Mouse (Mus musculus) megakaryocyte-erythroid progenitor cell, adult 5-6 weeks (primary cell): ENCODE measurements around the gene Tmem14a. TPM values are rescaled to one million over a fixed set of nuclear protein-coding genes. Genes with fewer than 3 reads are reported as not detected.
"Not testable (repeated sequence)": the region's sequence is repeated elsewhere in the genome, so short reads cannot be mapped to it uniquely, and the experiment has no call there.

Source experiments
- ATAC-seq: replicated peaks from 2 replicates; pipeline ENCODE4 v1.8.0; 2016; ENCODE audit warnings: mild to moderate bottlenecking, inconsistent platforms; ENCODE audit not compliant: severe bottlenecking, poor library complexity, low FRiP score, low TSS enrichment
- total RNA-seq, 2 experiments: library from RNA; stranded (forward) in 1 of 2; stranded (reverse) in 1 of 2; fragments of 200-1000, 215-1000 nt in 1 of 2; fragments of >200 nt in 1 of 2; fragmentation: Nextera tagmentation in 1 of 2; gene quantifications; 2 replicates each; pipeline ENCODE4 v1.2.3; 2014 to 2017

Gene Tmem14a
- total RNA-seq, 2 experiments from 2014 or later = 0.85 to 2.4 TPM

DNA sequence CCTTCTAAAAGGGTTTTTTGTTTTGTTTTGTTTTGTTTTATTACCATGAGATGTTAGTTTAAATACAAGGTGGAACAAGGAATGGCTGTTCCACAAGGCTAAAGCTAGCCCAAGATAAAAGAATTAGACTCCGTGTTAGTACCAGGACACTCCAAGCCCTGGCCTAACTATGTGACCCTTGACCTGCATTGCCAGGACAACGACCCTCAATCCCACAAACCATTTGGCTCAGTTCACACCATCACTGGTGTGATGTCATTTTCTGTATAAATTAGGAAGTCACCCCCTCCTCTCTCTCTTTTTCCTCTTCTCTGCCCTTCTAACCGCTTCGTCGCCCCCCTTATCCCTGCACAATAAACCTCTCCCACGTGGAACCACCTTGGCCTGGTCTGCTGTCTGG lies 33.3 kb downstream of the Tmem14a start:
- no peak for ATAC-seq

DNA sequence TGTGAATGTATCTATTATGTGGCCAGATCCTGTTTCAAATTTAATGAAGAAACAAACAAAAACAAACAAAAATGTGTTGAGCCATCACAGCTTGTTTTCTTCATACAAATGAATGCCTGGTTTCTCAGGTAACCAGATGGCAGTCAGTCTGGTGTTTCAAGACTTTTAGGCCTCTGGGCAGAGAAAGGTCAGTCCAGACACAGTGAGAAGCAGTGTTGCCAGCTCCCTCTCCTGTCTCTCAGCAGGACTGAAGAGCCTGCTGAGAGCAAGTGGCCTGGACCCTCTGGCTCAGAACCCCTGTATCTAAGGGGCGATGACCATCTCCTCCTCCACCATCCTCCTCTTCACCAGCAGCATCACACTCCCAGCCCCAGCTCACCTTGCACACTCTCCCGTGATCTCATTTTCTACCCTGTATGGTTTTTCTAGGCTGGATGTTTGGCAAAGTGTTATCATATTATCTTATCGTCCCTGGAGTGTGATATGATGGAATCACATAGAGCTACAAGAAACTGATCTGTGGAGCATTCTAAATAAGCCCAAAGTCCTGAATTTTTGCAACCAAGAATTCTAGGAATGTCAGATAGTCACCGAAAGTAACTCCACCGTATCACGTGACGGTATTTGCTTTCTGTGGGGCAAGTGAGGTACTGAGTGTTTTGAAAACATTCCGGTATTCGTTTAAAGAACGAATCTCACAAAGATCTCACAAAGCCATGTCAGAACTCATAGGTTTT lies 34.4 kb downstream of the Tmem14a start:
- ATAC-seq = no peak

DNA sequence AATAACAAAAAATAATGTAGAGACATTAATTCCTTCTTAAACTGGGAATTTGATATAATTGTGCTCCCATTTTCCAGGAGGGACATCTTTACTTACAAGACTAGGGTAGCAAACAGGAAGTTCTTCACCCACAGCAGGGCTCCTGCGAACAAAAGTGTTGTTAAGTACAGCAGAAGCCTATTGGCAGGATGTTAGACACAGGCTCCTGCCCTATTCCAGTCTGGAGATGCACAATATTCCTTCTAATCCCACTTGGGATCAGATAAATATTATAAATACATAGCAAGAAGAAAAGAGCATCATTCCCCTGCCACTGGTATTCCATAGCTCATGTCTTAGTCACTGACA lies 34.9 kb downstream of the Tmem14a start:
- no peak for ATAC-seq

DNA sequence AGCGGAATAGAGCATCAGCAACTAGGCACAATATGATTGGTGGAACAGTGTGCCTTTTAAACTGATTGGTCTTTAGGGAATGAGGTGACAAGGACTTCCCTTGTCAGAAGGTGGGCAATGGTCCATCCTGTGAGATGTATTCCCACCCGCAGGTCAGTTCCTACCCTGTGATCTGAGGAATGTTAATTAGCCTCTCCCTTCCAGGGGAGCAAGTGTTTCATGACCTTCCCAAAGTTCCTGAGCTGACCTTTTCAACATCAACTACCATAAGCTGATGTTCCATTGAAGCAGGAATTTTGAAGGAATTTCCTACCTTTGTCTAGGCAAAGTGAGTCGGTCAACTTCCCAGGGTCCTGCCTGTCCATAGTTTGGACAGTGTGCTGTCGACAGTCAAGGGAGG lies 35.5 kb downstream of the Tmem14a start:
- ATAC-seq = no peak

DNA sequence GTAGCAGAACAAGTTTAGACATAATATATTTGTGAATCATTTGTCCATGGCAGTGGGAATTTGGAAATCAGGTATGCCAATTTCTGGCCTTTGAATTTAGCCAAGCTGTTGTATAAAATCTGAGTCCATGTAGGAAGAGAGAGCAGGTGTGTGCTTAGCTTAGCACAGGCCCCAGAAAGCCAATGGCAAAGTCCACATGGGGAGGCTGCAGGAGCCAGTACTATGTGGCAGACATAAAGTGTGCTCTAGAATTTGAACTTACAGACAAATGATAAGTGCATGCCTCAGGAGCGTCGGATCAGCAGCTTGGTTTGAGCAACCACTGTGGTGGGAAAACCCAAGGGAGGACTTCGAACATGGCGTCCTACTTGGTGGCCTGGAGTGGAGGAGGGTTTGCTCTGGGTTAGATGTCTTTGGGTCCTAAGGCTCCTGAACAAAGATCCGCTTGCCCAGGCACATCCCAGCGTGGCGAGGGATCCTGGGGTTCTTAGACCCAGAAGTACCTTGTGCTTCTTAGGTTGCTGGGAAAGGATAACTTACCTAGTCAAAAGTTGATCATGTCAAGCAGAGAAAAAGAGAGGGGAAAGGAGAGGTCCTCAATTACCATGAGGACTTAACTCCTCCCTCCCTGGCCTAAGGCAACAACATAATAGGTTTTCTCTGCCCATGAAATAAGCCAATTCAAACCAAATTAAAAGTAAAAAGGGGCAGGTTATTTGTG lies 37.4 kb downstream of the Tmem14a start:
- ATAC-seq = no peak

DNA sequence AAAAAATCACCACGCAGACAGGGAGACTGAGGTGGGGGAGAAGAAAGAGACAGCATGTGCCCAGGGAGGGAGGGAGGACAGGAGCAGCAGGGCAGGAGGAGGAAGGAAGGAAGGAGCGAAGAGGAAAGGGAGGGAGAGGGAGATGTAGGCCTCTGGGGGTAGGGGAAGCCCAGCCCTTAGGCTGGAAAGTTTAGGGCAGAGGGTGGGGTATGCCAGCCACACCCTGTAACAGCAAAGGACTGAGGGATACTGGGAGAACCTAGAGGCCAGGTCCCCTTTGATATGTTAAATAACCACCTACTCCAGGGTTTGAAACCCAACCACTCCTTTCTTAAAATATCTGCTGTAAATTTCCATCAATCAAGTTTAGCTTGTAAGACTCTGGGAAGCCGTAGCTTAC lies 38.0 kb downstream of the Tmem14a start:
- ATAC-seq = no peak

DNA sequence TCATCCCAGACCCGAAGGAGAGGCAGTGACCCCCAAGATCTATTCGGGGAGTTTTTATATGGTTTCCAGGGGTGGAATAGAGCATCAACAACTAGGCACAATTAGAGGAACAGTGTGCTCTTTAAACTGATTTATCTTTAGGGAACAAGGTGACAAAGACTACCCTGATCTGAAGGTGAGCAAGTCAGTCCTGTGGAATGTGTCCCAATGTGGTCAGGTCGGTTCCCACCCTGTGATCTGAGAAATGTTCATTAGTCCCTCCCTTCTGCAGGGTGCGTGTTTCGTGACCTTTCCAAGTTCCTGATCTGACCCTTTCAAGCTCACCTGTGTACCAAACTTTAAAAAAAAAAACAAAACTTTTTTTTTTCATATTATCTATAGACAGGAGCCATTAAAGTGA lies 38.5 kb downstream of the Tmem14a start:
- no peak for ATAC-seq

DNA sequence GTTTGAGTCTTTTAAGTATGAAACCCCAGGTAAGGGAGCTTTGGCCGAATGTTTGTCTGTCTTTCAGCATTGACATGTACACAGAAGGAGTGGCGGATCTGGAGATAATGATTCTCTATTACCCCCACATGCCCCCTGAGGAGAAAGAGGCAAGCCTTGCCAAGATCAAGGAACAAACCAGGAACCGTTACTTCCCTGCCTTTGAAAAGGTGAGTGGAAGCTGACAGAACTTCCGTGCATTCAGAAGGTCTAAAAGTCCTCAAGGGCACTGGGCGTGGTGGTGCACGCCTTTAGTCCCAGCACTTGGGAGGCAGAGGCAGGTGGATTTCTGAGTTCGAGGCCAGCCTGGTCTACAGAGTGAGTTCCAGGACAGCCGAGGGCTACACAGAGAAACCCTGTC lies 41.6 kb downstream of the Tmem14a start:
- ATAC-seq = not testable (repeated sequence)

DNA sequence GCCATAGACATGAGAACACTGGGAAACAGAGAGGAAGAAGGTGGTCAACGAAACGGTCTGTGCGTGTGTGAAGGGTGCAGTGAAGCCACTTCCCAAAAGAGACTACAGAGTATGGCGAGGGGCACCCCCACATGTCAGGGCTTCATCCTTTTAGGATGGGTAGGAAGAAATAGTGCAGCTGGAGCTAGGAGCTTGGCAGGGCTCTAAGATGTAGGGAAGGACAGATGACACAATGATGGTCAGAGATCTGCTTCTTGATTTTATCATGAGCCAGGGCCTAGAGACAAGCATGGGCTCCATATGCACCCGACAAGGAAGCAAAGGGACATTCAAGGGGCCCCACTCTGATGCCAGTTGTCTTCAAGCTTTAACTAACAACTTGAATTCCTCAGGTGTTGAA lies 44.0 kb downstream of the Tmem14a start:
- ATAC-seq = no peak

DNA sequence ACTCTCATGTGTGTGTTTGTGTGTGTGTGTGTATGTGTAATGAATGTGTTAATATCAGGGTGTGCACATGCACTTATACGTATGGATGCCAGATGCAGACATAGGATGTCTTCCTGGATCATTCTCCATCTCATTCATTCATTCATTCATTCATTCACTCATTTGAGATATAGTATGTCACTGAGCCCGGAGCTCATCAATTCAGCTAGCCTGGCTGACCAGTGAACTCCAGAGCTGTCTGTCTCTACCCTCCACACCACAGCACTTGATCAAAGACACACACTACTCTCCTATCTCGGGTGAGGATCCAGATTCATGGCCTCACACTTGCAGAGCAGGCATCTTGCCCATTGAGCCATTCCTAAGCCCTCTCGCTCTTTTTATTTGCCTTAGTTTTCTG lies 45.6 kb downstream of the Tmem14a start:
- ATAC-seq = no peak

DNA sequence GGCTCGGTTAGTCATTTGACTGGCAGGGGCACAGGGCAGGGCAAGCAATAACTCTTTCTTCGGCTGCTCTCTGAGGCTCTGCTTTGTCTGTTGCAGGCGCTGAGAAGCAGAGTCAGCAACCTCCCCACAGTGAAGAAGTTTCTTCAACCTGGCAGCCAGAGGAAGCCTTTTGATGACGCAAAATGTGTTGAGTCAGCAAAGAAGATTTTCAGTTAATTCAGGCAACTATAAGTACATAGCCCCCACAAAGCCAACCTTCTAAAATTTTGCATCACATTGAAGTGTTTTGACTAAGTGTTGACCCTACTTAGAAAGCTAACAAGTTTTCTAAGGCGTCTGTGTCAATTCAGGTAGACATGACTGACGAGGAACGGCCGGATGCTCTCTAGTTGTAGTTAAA lies 46.4 kb downstream of the Tmem14a start:
- ATAC-seq = no peak

DNA sequence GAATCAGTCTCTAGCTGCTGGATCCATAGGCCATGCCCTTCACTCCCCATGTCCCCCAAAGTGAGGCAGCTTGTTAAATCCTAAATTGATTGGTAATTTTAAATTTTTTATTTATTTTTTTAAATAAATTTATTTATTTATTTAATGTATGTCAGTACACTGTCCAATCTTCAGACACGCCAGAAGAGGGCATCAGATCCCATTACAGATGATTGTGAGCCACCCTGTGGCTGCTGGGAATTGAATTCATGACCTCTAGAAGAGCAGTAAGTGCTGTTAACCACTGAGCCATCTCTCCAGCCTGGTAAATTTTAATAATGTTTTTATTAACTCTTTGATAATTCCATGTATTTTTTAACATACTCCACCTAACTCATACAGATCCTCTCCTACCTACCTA lies 48.4 kb downstream of the Tmem14a start:
- no peak for ATAC-seq

DNA sequence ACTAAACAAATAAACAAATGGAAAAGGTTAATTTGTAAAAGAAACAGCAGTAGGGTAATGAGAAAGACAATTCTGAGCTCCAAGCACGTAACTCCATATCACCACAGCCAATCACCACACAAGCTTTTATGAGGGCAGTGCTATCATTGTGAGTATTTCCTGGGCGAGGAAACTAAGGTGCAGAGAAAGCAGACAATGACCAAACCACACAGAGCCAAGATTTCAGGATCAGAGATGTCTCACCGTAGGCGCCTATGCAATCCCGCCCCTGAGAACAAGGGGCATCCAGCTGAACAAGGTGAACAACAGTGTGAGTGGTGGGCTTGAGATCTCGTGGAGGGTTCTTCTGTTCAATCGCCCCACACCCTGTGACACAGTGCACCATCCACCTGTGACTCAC lies 49.1 kb downstream of the Tmem14a start:
- not testable (repeated sequence) for ATAC-seq

DNA sequence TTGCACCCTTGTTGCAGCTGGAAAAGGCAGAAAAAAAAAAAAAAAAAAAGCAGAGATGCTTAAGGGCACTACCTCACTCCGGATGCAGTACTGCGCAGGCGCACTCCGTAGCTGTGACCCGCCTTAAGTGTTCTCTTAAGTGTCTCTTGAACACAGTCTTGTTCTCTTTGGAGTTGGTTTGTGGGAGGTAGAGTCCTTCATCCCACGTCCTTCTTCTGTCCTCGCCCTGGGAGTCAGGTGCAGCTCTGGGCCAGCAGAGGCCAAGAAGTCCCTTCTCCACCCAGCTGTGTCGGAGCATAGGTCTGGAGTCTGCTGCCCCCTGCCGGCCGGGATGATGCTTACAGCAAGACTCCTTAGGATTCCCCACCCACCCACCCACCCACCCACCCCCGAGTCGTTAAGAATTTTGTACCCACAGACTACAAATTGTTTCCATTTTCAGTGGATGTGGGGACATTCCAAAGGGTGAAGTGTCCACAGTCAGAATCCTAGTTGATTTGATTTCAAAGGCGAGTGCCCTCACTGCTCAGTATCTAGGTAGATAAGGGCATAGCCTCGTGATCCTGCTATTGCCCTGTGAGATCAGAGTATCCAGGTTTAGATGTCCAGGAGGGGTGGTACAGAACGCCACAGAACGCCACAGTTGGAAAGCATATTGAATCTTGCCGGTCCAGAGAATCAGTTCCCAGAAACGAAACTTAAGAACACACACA lies 53.1 kb downstream of the Tmem14a start:
- ATAC-seq = peak; percentile 77

DNA sequence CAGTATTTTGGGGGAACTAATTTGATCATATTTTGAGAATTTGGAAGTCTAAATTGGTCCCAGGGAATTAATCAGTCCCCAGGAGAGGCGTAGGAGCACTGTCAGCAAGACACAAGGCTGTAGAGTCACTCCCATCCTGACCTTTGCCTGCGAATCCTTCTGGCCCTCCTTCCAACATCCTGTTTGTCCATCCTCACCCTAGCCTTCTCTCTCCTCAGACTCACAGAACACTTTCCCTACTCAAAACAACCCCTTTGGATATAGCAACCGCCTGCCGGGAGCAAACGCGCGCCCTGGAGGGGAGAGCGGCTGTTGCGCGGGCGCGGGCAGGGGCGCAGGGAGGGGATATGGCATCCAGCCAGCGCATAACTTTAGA lies 53.7 kb downstream of the Tmem14a start:
- ATAC-seq = no peak

DNA sequence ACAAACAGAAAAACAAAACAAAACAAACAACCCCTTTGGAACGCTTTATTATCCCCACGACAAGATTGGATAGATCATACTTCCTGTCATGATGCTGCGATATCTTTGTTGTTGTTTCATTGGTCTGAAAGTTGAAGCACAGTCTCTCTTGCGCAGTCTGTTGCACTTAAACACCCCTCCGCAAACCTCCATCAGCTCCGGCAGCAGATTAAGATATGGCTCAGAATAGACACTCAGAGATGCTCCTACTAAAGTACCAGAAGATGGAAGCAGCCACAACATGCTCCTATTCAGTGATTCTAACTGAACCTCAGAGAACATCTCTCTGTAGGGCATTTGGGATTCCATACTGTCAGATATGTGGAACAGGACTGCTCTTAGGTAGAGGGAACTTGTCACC lies 54.7 kb downstream of the Tmem14a start:
- no peak for ATAC-seq

DNA sequence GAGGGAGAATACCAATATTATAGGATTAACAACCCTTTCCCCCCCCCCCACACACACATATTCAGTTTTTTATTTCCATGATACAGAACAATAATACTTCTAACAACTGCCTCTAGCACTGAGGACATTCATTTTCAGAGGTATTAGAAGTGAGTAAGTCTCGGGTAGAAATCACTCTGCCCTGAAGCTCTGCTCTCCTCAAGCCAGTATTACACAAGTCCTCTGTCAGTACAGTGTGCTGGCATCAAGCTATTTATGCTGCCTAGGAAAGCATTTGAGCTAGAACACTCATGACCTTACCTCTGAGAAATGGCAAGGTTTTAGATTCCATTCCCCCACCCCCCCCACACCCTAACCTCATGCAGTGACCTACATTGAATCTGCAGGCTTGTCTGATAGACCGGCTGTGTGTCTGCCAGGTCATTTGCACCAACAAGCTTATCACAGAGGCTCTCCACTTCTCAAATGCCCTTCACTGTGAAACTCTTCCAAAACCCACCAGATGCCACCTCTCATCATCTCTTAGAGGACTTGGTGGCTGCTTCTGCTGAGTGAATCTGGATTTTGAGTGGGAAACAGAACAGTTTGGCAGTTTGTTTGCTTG lies 56.2 kb downstream of the Tmem14a start:
- ATAC-seq = no peak

DNA sequence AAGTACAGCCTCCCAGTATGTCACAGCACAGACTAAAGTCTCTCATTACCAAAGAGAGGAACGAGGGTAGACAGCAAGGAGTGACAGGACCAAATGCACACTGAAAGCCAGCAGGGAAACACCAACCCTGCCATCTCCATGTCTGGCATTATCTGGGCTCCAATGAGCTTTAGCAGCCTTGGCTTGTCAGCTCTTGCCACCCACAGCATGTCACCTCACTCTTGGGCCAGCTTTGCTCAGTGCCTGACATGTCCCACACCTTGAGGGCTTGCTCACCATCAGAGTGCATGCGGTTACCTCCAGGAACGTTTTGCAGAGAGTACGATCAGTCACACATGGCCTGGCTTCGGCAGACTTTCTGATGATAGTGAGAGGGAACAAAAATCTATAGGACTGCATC lies 57.0 kb downstream of the Tmem14a start:
- ATAC-seq = not testable (repeated sequence)

DNA sequence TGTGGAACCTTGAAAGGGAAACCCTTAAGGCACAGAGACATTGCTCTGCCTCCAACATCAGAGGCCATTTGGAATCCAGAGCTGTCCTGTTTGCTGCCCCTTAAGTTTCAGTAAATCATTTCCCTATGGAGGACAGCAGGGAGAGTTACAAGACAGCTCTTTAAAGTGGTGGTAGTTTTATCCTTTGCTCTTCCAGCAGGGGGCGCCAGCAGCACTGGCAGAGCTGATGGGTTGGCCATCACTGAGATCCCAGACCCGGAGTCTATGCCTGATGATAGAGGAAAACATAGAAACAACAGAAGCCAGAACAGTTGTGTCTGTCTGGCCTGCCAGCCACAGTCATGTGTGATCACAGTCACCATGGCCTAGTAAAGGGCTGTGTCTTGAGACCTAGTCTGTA lies 57.8 kb downstream of the Tmem14a start:
- peak; percentile 78 for ATAC-seq
